Mouse (Mus musculus) small intestine, adult 2 months (tissue): ENCODE results near the gene Lemd1. TPM values are rescaled to one million over a fixed set of nuclear protein-coding genes. Genes with fewer than 3 reads are reported as not detected.

Source experiments
- H3K27ac ChIP-seq: fragments of 200-500 bp; 2 replicates; pipeline ENCODE4 v1.5.1; 2012; ENCODE audit warnings: low read depth, low read length, control low read depth, inconsistent platforms; ENCODE audit not compliant: insufficient read depth
- H3K27me3 ChIP-seq: fragments of 200-500 bp; 2 replicates; pipeline ENCODE4 v1.6.1; 2012; ENCODE audit warnings: mild to moderate bottlenecking, moderate library complexity, low read length, inconsistent platforms; ENCODE audit not compliant: control insufficient read depth, insufficient read depth
- H3K36me3 ChIP-seq: fragments of 200-500 bp; 2 replicates; pipeline ENCODE4 v1.6.1; 2012; ENCODE audit warnings: mild to moderate bottlenecking, low read length, control low read depth, inconsistent platforms; ENCODE audit not compliant: control insufficient read depth, insufficient read depth
- H3K4me1 ChIP-seq: fragments of 200-500 bp; 2 replicates; pipeline ENCODE4 v1.6.1; 2012; ENCODE audit warnings: low read length, inconsistent platforms, mixed read lengths; ENCODE audit not compliant: control insufficient read depth, insufficient read depth, insufficient read length
- H3K4me3 ChIP-seq: fragments of 200-500 bp; 2 replicates; pipeline ENCODE4 v1.5.1; 2012; ENCODE audit warnings: low read depth, mild to moderate bottlenecking, control low read depth, inconsistent platforms, low read length, moderate library complexity
- CTCF ChIP-seq: fragments of 200-500 bp; IDR thresholded peaks from 2 replicates; pipeline ENCODE4 v1.5.1; 2012; ENCODE audit warnings: low read depth, mild to moderate bottlenecking, control low read depth, inconsistent platforms, low read length, moderate library complexity, mixed read lengths; ENCODE audit not compliant: insufficient replicate concordance, insufficient read length; ENCODE audit errors: extremely low read depth
- POLR2A ChIP-seq: fragments of 200-500 bp; IDR thresholded peaks from 2 replicates; pipeline ENCODE4 v1.6.1; 2012; ENCODE audit warnings: low read depth, mild to moderate bottlenecking, control low read depth, inconsistent platforms, low read length, moderate library complexity
- WGBS: fragments of 180-500 bp; shearing (Covaris S2); methylation state at CpG from one replicate; pipeline ENCODE4 v1.1.7; 2018; 5-methylcytosine and 5-hydroxymethylcytosine counted together
- polyA plus RNA-seq: library from polyadenylated mRNA; depleted of rRNA; stranded (reverse); fragments of >200 nt; gene quantifications from 2 replicates; pipeline ENCODE4 v1.2.3, GENCODE M21; 2012

Gene Lemd1
- polyA plus RNA-seq, 1 experiment: 0.09 TPM

GRCm38 (mm10) chr1:132254467-132254866 is 63.2 kb downstream of the Lemd1 start:
- 81% methylated on average over 6 of the region's 6 CpGs for WGBS
- Histone ChIP-seq H3K27me3 (no peaks in the 10 kb centered on the region), H3K4me1 (no peaks in the 10 kb centered on the region), H3K4me3 (no peak overlapping the region), H3K27ac (no peak overlapping the region), H3K36me3 (no peaks in the 10 kb centered on the region)
- no peak for TF ChIP-seq CTCF
- no peak for TF ChIP-seq POLR2A

- no peaks in the 10 kb centered on the region for H3K36me3 ChIP-seq
- H3K4me1 ChIP-seq: no peaks in the 10 kb centered on the region
- WGBS: 70% methylated on average over 1 of the region's 1 CpGs
Measured at GRCm38 (mm10) chr1:132260331-132260730, 69.1 kb downstream of the Lemd1 start.

GRCm38 (mm10) chr1:132261058-132261457 is 69.8 kb downstream of the Lemd1 start:
- H3K36me3 ChIP-seq: no peaks in the 10 kb centered on the region
- no peaks in the 10 kb centered on the region for H3K27me3 ChIP-seq
- H3K4me3 ChIP-seq: no peak overlapping the region
- H3K27ac ChIP-seq: no peak overlapping the region
- no peaks in the 10 kb centered on the region for H3K4me1 ChIP-seq
- TF ChIP-seq CTCF (peak; percentile 9; the same call in 1 of the 2 replicates), POLR2A (no peak)
- 55% methylated on average over 5 of the region's 5 CpGs for whole genome bisulfite sequencing

More at GRCm38 (mm10) chr1:132260331-132260730, 69.1 kb downstream of the Lemd1 start:
- Histone ChIP-seq H3K27me3 (no peaks in the 10 kb centered on the region), H3K27ac (no peak overlapping the region), H3K4me3 (no peak overlapping the region)
- TF ChIP-seq CTCF: no peak
- TF ChIP-seq POLR2A: no peak

GRCm38 (mm10) chr1:132263618-132264017 is 72.4 kb downstream of the Lemd1 start:
- 92% methylated on average over 4 of the region's 4 CpGs for WGBS
- Histone ChIP-seq H3K27me3 (no peaks in the 10 kb centered on the region), H3K4me3 (no peak overlapping the region), H3K36me3 (no peaks in the 10 kb centered on the region), H3K27ac (no peak overlapping the region), H3K4me1 (peaks cover 3% of the 10 kb centered on the region; the same call in 1 of the 2 replicates)
- TF ChIP-seq CTCF: no peak
- no peak for TF ChIP-seq POLR2A

GRCm38 (mm10) chr1:132264577-132264976 is 73.3 kb downstream of the Lemd1 start:
- no peaks in the 10 kb centered on the region for H3K27me3 ChIP-seq
- H3K27ac ChIP-seq: no peak overlapping the region
- TF ChIP-seq POLR2A (no peak), CTCF (no peak)
- H3K4me3 ChIP-seq: no peak overlapping the region
- H3K4me1 ChIP-seq: peaks cover 3% of the 10 kb centered on the region; the same call in 1 of the 2 replicates
- H3K36me3 ChIP-seq: no peaks in the 10 kb centered on the region
- WGBS: 66% methylated on average over 7 of the region's 7 CpGs

GRCm38 (mm10) chr1:132265211-132265859 is 74.1 kb downstream of the Lemd1 start:
- TF ChIP-seq POLR2A (no peak), CTCF (no peak)
- H3K4me3 ChIP-seq: no peak overlapping the region
- WGBS: 67% methylated on average over 8 of the region's 8 CpGs

GRCm38 (mm10) chr1:132265936-132266335 is 74.7 kb downstream of the Lemd1 start:
- no peak for TF ChIP-seq CTCF
- TF ChIP-seq POLR2A: no peak
- Histone ChIP-seq H3K4me1 (peaks cover 3% of the 10 kb centered on the region; the same call in 1 of the 2 replicates), H3K4me3 (no peak overlapping the region), H3K27ac (no peak overlapping the region), H3K36me3 (no peaks in the 10 kb centered on the region), H3K27me3 (no peaks in the 10 kb centered on the region)
- WGBS: 86% methylated on average over 10 of the region's 10 CpGs

More at GRCm38 (mm10) chr1:132265211-132265859, 74.1 kb downstream of the Lemd1 start:
- peaks cover 3% of the 10 kb centered on the region; the same call in 1 of the 2 replicates for H3K4me1 ChIP-seq
- no peaks in the 10 kb centered on the region for H3K36me3 ChIP-seq
- no peak overlapping the region for H3K27ac ChIP-seq
- H3K27me3 ChIP-seq: no peaks in the 10 kb centered on the region

- 33% methylated on average over 8 of the region's 8 CpGs for WGBS
- no peak overlapping the region for H3K27ac ChIP-seq
Measured at GRCm38 (mm10) chr1:132266791-132267557, 75.7 kb downstream of the Lemd1 start.

More at GRCm38 (mm10) chr1:132266791-132267557, 75.7 kb downstream of the Lemd1 start:
- peaks cover 3% of the 10 kb centered on the region; the same call in 1 of the 2 replicates for H3K4me1 ChIP-seq
- H3K4me3 ChIP-seq: no peak overlapping the region
- no peak for TF ChIP-seq POLR2A
- TF ChIP-seq CTCF: no peak
- no peaks in the 10 kb centered on the region for H3K36me3 ChIP-seq
- H3K27me3 ChIP-seq: no peaks in the 10 kb centered on the region
